In genomic region chr14:20964285-20964684, GRCm38 (mm10) we compare ENCODE assay signal across 25 mouse cellular contexts. TPM values are rescaled to one million over a fixed set of nuclear protein-coding genes. Genes with fewer than 3 reads are reported as not detected.
DNase-seq lines count a peak whose midpoint lies in the region; ATAC-seq and TF ChIP-seq lines count a peak whose summit lies in the region.
"Had no signal": no experiment of that assay in that cellular context is flagged by ENCODE, and none has a peak within 500 bp of the region (broad histone marks: within the 10 kb centered on the region; RNA-seq: fewer than 3 reads in every experiment).

No protein-coding gene starts in this region.

- DNase-seq in heart, adult 8-10 months (ENCODE audit: low spot score), result no peak
- no peak for DNase-seq in hindbrain, embryonic 10.5 days (ENCODE audit: low spot score)
- DNase-seq in brain, embryonic 14.5 days (ENCODE audit: low read depth), result peak; percentile 24
- no peak for DNase-seq in Muller cell, postnatal 12 days (ENCODE audit: inconsistent ontology term)
- no peak for DNase-seq in frontal cortex, adult 2 months (ENCODE audit: extremely low spot score in 1 of 2, low spot score in 1 of 2)
- DNase-seq: adrenal gland, adult 2 months; adrenal gland, postnatal 36 days; B cell, adult 2 months; cerebellum, adult 2 months; cerebellum, postnatal 14 days; gastrocnemius, postnatal 36 days; heart, adult 2 months; heart, postnatal 4 days; layer of hippocampus, adult 9-11 months; lung, embryonic 14.5 days; lung, postnatal 14 days; midbrain, embryonic 14.5 days had no signal

- no peak overlapping the region for H3K9ac ChIP-seq in heart, embryonic 12.5 days
- H3K9ac ChIP-seq in hindbrain, embryonic 15.5 days, result no peak overlapping the region
- H3K9ac ChIP-seq in neural tube, embryonic 12.5 days, result no peak overlapping the region
- H3K9ac ChIP-seq: liver, embryonic 15.5 days; lung, embryonic 14.5 days had no signal

- H3K27me3 ChIP-seq in heart, embryonic 12.5 days (replicated peaks), result no peaks in the 10 kb centered on the region
- H3K27me3 ChIP-seq in hindbrain, embryonic 15.5 days, result no peaks in the 10 kb centered on the region
- no peaks in the 10 kb centered on the region for H3K27me3 ChIP-seq in hindbrain, embryonic 10.5 days (ENCODE audit: insufficient read depth, poor library complexity, severe bottlenecking)
- H3K27me3 ChIP-seq in neural tube, embryonic 12.5 days (replicated peaks), result no peaks in the 10 kb centered on the region
- H3K27me3 ChIP-seq: liver, embryonic 15.5 days had no signal

- H3K27ac ChIP-seq in heart, embryonic 12.5 days (ENCODE audit: poor library complexity, severe bottlenecking), result 0 out of 2 replicates have a peak overlapping the region, but pooled peaks have one; percentile 38
- H3K27ac ChIP-seq in hindbrain, embryonic 15.5 days (replicated peaks), result peak overlapping the region; percentile 11; the same call in 1 of the 2 replicates
- H3K27ac ChIP-seq in hindbrain, embryonic 10.5 days, result no peak overlapping the region
- peak overlapping the region; percentile 32; the same call in 1 of the 2 replicates for H3K27ac ChIP-seq in neural tube, embryonic 12.5 days
- H3K27ac ChIP-seq: heart, adult 2 months; liver, embryonic 15.5 days had no signal

- H3K36me3 ChIP-seq in heart, embryonic 12.5 days, result peaks cover 6% of the 10 kb centered on the region
- no peaks in the 10 kb centered on the region for H3K36me3 ChIP-seq in hindbrain, embryonic 15.5 days
- H3K36me3 ChIP-seq in hindbrain, embryonic 10.5 days, result no peaks in the 10 kb centered on the region
- H3K36me3 ChIP-seq in neural tube, embryonic 12.5 days, result no peaks in the 10 kb centered on the region
- H3K36me3 ChIP-seq: liver, embryonic 15.5 days had no signal

- H3K4me2 ChIP-seq in heart, embryonic 12.5 days, result no peak overlapping the region
- H3K4me2 ChIP-seq in hindbrain, embryonic 15.5 days, result no peak overlapping the region
- no peak overlapping the region for H3K4me2 ChIP-seq in neural tube, embryonic 12.5 days (replicated peaks)
- H3K4me2 ChIP-seq: liver, embryonic 15.5 days; lung, embryonic 14.5 days had no signal

- TF ChIP-seq CTCF in brain, embryonic 14.5 days (IDR thresholded peaks at IDR 0.05; ENCODE audit: borderline replicate concordance, extremely low read depth, insufficient read depth, insufficient read length), result no peak

- ATAC-seq in heart, embryonic 12.5 days (ENCODE audit: insufficient number of reproducible peaks, low FRiP score), result no peak
- no peak for ATAC-seq in hindbrain, embryonic 15.5 days (ENCODE audit: low FRiP score, low read depth)
- ATAC-seq in neural tube, embryonic 12.5 days (ENCODE audit: low FRiP score, low read depth), result no peak
- ATAC-seq: activated CD4-positive, CD25-positive, alpha-beta regulatory T cell, adult 4 months; forebrain, embryonic 14.5 days; intestine, postnatal 0 days had no signal

- WGBS in heart, embryonic 12.5 days, result 59% methylated on average over 2 of the region's 2 CpGs
- WGBS in hindbrain, embryonic 15.5 days, result 33% methylated on average over 2 of the region's 2 CpGs
- 79% methylated on average over 2 of the region's 2 CpGs for WGBS in hindbrain, embryonic 10.5 days
- WGBS in neural tube, embryonic 12.5 days, result 22% methylated on average over 2 of the region's 2 CpGs

- TF ChIP-seq POLR2A in brain, embryonic 14.5 days (IDR thresholded peaks at IDR 0.05; ENCODE audit: borderline replicate concordance, extremely low read depth, insufficient read depth, insufficient read length, poor library complexity, severe bottlenecking), result no peak

- no peaks in the 10 kb centered on the region for H3K9me3 ChIP-seq in heart, embryonic 12.5 days (replicated peaks)
- no peaks in the 10 kb centered on the region for H3K9me3 ChIP-seq in hindbrain, embryonic 15.5 days
- no peaks in the 10 kb centered on the region for H3K9me3 ChIP-seq in hindbrain, embryonic 10.5 days
- H3K9me3 ChIP-seq in neural tube, embryonic 12.5 days, result no peaks in the 10 kb centered on the region
- H3K9me3 ChIP-seq: liver, embryonic 15.5 days had no signal

- peaks cover 15% of the 10 kb centered on the region for H3K4me1 ChIP-seq in heart, embryonic 12.5 days (replicated peaks)
- peaks cover 17% of the 10 kb centered on the region for H3K4me1 ChIP-seq in hindbrain, embryonic 15.5 days (replicated peaks)
- H3K4me1 ChIP-seq in hindbrain, embryonic 10.5 days (replicated peaks), result peaks cover 13% of the 10 kb centered on the region
- H3K4me1 ChIP-seq in neural tube, embryonic 12.5 days, result peaks cover 13% of the 10 kb centered on the region; the same call in 1 of the 2 replicates

- no peak overlapping the region for H3K4me3 ChIP-seq in heart, embryonic 12.5 days
- H3K4me3 ChIP-seq in hindbrain, embryonic 15.5 days, result no peak overlapping the region
- H3K4me3 ChIP-seq in hindbrain, embryonic 10.5 days, result no peak overlapping the region
- no peak overlapping the region for H3K4me3 ChIP-seq in neural tube, embryonic 12.5 days
- H3K4me3 ChIP-seq: erythroblast, embryonic 14.5 days; heart, adult 2 months; liver, embryonic 15.5 days had no signal

RNA-seq across cellular contexts. Expression of gene Vcl, which starts 35.1 kb away (rescaled TPM):
- 108 and 115 TPM in 2 replicates for polyA plus RNA-seq in heart, embryonic 12.5 days (2016; fragmentation: Nextera tagmentation; extraction: Ambion mirVana)
- 100 to 1,000 TPM in 3 of 4 experiments, 10 to 100 TPM in 1; 91.8 to 108 (median 105) TPM for total RNA-seq in heart, adult 8-10 months (2022)
- polyA plus RNA-seq in hindbrain, embryonic 15.5 days (2015; fragmentation: Nextera tagmentation; extraction: Ambion mirVana), result 15.5 and 16.2 TPM in 2 replicates
- polyA plus RNA-seq in hindbrain, embryonic 10.5 days (2016; fragmentation: Nextera tagmentation; extraction: Ambion mirVana), result 31.8 and 32.9 TPM in 2 replicates
- polyA plus RNA-seq in brain, embryonic 14.5 days (2012; rRNA removed), result 18.0 and 24.4 TPM in 2 replicates
- 33.9 and 34.4 TPM in 2 replicates for polyA plus RNA-seq in neural tube, embryonic 12.5 days (2016; fragmentation: Nextera tagmentation; extraction: Ambion mirVana)
- polyA plus RNA-seq in frontal cortex, adult 2 months (2012; rRNA removed), result 24.8 and 25.3 TPM in 2 replicates
